Mouse (Mus musculus) forelimb bud, embryonic 11.5 days (tissue): ENCODE measurements around the gene Mfap4.

Source experiments
- DNase-seq: peaks from one replicate; pipeline ENCODE4 v3.0.0-alpha.2; 2012; ENCODE audit warnings: low read depth, low spot score

Gene Mfap4

GRCm38 (mm10) chr11:61484613-61485540, at the start of gene Mfap4:
TSS of gene Mfap4 (plus strand) at chr11:61485431.
- DNase-seq, result peak; percentile 93

- no peak for DNase-seq
These were observed 48.9 kb upstream of the Mfap4 start for GRCm38 (mm10) chr11:61436298-61436697.

- no peak for DNase-seq
These were observed 46.1 kb upstream of the Mfap4 start for GRCm38 (mm10) chr11:61439170-61439569.

- no peak for DNase-seq
These were observed 44.8 kb upstream of the Mfap4 start for GRCm38 (mm10) chr11:61440416-61440815.

GRCm38 (mm10) chr11:61441670-61442069, 43.6 kb upstream of the Mfap4 start:
- no peak for DNase-seq

- DNase-seq, result no peak
These were observed 41.4 kb upstream of the Mfap4 start for GRCm38 (mm10) chr11:61443807-61444206.

- no peak for DNase-seq
These were observed 37.9 kb upstream of the Mfap4 start for GRCm38 (mm10) chr11:61447296-61447695.

GRCm38 (mm10) chr11:61448041-61448440, 37.2 kb upstream of the Mfap4 start:
- no peak for DNase-seq

- DNase-seq, result no peak
These were observed 36.5 kb upstream of the Mfap4 start for GRCm38 (mm10) chr11:61448599-61449225.

GRCm38 (mm10) chr11:61449499-61450292, 35.5 kb upstream of the Mfap4 start:
- DNase-seq, result no peak

GRCm38 (mm10) chr11:61464071-61464470, 21.2 kb upstream of the Mfap4 start:
- no peak for DNase-seq

GRCm38 (mm10) chr11:61465422-61465821, 19.8 kb upstream of the Mfap4 start:
- no peak for DNase-seq

- no peak for DNase-seq
These were observed 16.7 kb upstream of the Mfap4 start for GRCm38 (mm10) chr11:61468534-61468933.

- DNase-seq, result no peak
These were observed 15.8 kb upstream of the Mfap4 start for GRCm38 (mm10) chr11:61469317-61469917.

GRCm38 (mm10) chr11:61470880-61471279, 14.4 kb upstream of the Mfap4 start:
- no peak for DNase-seq

- DNase-seq, result no peak
These were observed 11.6 kb upstream of the Mfap4 start for GRCm38 (mm10) chr11:61473630-61474029.

- no peak for DNase-seq
These were observed 8.3 kb upstream of the Mfap4 start for GRCm38 (mm10) chr11:61476786-61477382.

- no peak for DNase-seq
These were observed 7.4 kb upstream of the Mfap4 start for GRCm38 (mm10) chr11:61477566-61478508.

- no peak for DNase-seq
These were observed 6.4 kb upstream of the Mfap4 start for GRCm38 (mm10) chr11:61478788-61479187.
